Mouse (Mus musculus) adrenal gland, adult 8-10 months (tissue): ENCODE results near the gene Itga6. TPM values are rescaled to one million over a fixed set of nuclear protein-coding genes. Genes with fewer than 3 reads are reported as not detected.
"Not testable (repeated sequence)": the region's sequence is repeated elsewhere in the genome, so short reads cannot be mapped to it uniquely, and the experiment has no call there.

Experiments
- DNase-seq: peaks from one replicate; pipeline ENCODE4 v3.0.0; 2022
- total RNA-seq, 4 experiments: library from RNA; stranded (reverse); gene quantifications; 2 replicates each; pipeline ENCODE4 v1.2.4; 2022

The Itga6 gene
- total RNA-seq, 4 experiments from 2014 or later, result 103 to 167 (median 141) TPM

GRCm38 (mm10) chr2:71805611-71806567, 60.5 kb downstream of the Itga6 start:
- no peak for DNase-seq

GRCm38 (mm10) chr2:71809289-71809860, 64.0 kb downstream of the Itga6 start:
- peak; percentile 37 for DNase-seq

DNA sequence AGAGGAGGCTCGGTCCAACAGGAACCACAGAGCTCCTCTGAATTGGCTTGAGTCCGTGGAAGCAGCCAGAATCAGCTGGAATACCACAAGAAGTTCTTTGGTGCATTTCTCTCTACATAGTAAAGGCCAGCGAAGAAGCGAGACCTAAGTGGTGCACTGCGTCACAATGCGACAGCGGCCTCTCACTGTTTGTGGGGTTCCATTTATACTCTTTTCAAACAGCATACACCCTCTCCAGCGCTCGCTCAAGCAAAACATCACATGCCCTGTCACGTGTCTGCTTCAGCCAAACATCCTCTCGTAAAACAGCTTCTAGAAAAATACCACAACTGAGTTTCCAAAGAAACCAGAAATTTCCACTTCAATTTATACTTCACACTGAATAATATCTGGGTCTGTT, 64.6 kb downstream of the Itga6 start:
- no peak for DNase-seq

GRCm38 (mm10) chr2:71810906-71811305, 65.5 kb downstream of the Itga6 start:
- no peak for DNase-seq

- peak; percentile 67 for DNase-seq
These were observed 67.0 kb downstream of the Itga6 start for GRCm38 (mm10) chr2:71812221-71813021.

- no peak for DNase-seq
These were observed 67.6 kb downstream of the Itga6 start for GRCm38 (mm10) chr2:71813022-71813358.

DNA sequence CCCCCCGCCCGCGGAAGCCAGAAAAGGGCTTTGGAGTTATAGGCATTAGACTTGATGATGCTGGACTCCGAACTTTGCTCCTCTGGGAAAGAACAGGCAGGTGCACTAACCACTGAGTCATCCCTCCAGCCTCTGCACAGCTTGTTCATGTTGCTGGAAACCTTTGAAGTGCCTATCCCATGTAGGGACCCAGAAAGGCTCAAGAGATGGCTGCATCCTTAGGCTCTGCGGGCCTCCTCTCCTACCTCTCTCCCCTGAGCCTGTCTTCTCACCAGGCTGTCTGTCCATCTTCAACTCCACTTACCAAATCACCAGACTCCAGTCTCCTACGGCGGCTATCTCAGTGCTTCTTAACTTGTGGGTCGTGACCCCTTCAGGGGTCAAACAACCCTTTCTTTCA, 68.0 kb downstream of the Itga6 start:
- DNase-seq, result no peak

GRCm38 (mm10) chr2:71814016-71814415, 68.6 kb downstream of the Itga6 start:
- DNase-seq, result no peak

GRCm38 (mm10) chr2:71815279-71815678, 69.9 kb downstream of the Itga6 start:
- no peak for DNase-seq

GRCm38 (mm10) chr2:71816391-71817041, 71.1 kb downstream of the Itga6 start:
- DNase-seq, result no peak

DNA sequence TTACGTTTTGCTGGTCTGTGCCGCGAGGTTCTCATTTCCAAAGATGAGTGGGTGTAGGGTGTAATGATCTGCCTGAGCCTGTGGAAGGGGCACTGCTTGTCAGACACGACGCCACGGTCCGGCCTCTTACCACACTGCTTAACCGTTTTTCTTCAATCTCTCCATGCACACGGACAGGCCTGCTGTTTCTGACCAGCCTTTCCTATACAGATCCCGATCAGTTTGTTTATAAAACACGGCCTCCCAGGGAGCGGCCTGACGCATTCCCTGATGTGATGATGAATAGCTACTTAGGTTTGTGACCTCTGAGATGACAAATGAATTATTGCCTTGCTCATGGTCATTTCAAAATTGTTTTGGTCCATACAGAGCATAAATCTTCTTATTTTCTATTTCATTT, 78.7 kb downstream of the Itga6 start:
- no peak for DNase-seq

GRCm38 (mm10) chr2:71827711-71828110, 82.3 kb downstream of the Itga6 start:
- no peak for DNase-seq

- DNase-seq, result no peak
These were observed 83.5 kb downstream of the Itga6 start for GRCm38 (mm10) chr2:71828928-71829327.

- DNase-seq, result no peak
These were observed 88.2 kb downstream of the Itga6 start for GRCm38 (mm10) chr2:71833626-71834025.

GRCm38 (mm10) chr2:71834371-71834770, 89.0 kb downstream of the Itga6 start:
- DNase-seq, result no peak

DNA sequence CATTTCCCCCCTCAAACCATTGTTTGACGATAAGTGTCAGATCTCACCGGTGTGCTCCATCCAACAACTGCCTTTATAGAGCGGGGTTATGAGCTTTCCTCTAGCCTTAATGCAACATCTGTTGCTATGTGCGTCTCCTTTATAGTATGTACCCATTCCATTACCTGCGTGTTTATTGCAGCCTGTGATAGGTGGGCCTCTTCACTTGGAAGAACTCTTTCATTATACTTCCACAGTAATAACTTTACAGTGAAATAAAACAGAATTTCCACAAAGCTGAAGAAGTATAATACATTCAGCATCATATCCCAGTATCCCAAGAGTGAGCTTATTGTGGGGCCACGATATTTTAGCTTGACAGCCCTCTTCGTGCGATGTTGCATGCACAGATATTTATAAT, 90.1 kb downstream of the Itga6 start:
- no peak for DNase-seq

DNA sequence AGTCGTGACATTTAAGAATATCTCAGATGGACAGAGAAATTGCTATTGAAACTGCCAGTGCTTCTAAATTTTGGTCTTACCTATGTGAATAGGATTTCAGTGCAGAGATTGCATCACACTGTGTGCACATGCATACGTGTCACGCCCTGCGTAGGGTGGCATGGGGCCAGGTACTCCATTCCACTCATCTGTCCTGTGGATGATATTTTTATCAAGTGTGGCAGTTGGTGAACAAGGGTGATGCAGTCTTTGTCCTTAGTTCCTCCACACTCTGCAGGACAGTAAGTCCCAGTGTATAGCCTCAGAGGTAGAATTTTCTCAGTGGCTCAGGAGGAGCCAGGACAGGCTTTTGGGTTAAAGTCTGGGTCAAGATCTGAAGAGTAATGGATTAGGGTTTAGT, 90.8 kb downstream of the Itga6 start:
- DNase-seq, result no peak

DNA sequence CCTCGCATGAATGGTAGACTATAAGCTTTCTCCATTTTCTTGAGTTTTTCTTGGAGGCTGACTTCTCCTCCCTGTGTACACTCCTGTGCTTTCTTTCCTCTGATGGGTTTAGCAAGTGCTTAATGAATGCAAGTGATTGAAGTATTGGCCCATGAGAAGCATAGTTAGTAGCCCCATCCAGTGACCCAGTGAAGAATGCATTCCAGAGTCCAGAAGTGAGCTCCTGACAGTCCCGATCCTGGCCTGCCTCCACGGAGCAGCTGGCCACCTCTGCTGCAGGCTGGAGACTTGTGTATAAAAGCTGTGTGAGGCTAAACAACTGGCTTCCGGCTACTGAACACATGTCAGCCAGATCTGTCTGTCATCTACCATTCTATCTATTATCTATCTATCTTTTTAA, 91.8 kb downstream of the Itga6 start:
- DNase-seq, result no peak

DNA sequence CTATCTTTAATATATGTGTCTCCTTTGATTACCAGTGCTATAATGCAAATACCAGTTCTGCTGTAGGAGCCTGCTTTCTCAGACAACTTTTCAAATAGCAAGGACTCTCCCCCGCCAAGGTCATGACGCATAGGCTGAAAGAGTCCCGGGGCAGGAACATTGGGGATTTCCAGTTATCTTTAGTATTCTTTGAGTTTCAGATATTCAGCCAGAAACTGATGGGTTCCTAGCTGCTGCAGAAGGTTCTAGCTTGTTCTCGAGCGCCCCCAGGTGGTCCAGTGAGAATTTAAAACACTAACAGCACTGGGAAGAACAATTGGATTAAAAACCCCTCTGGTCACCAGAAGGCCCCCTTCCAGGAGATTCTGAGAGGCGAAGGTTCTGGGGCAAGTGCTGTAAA, 92.4 kb downstream of the Itga6 start:
- peak; percentile 42 for DNase-seq

- no peak for DNase-seq
These were observed 97.9 kb downstream of the Itga6 start for GRCm38 (mm10) chr2:71843316-71843715.

DNA sequence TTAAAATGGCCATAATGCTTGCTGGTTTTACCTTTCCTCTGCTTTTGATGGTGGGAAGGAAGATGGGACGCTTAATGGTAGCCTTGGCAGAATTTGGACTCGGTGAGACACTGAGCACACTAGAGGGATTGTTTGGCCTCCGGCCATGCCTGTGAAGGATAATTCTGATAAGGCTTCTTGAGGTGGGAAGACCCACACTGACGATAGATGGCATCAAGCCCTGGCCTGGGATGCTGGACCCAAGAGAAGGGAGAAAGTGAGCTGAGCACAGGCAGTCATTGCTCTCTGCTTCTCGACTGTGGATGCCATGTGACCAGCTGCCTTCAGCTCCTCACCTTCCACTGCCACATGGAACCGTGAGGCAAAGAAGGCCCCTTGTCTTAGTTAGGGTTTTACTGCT, 99.5 kb downstream of the Itga6 start:
- DNase-seq, result no peak

DNA sequence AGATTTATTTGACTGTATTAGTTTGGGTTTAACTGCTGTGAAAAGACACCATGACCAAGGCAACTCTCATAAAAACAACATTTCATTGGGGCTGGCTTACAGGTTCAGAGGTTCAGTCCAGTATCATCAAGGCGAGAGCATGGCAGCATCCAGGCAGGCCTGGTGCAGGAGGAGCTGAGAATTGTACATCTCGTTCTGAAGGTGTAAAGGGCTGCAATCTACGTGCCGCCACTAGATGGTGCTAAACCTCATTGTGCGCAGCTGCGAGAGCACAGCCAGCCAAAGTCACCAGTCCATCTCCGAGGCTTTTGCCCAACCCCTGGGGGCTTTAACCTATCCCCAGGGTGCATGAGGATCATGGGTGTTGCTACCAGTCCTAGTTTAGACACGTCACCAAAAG, 106.7 kb downstream of the Itga6 start:
- DNase-seq, result not testable (repeated sequence)

- no peak for DNase-seq
These were observed 109.7 kb downstream of the Itga6 start for GRCm38 (mm10) chr2:71855076-71855475.
